Mouse (Mus musculus): Measurements from ENCODE around the gene Sec13.

Gene Sec13

DNA sequence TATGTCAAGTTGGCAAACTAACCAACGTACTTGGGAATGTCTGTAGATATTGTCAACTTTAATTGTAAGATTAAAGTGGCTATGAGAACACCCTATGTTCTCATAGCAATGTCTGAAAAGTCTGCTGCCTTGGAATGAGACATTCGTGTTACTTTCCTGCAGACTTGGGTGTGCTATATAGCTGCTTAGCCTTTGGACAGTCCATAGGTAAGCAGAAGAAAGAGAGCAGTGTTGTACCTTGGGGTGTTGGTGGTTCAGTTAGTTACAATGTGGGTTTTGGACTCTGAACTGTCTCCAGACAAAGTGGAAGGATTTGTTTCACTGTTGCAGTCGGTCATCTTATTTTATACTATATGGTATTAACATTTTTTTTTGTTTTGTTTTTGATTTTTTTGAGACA lies 27.8 kb downstream of the Sec13 start:
- DNase-seq (ENCODE audit: low spot score in 2 of 2): no peak

DNA sequence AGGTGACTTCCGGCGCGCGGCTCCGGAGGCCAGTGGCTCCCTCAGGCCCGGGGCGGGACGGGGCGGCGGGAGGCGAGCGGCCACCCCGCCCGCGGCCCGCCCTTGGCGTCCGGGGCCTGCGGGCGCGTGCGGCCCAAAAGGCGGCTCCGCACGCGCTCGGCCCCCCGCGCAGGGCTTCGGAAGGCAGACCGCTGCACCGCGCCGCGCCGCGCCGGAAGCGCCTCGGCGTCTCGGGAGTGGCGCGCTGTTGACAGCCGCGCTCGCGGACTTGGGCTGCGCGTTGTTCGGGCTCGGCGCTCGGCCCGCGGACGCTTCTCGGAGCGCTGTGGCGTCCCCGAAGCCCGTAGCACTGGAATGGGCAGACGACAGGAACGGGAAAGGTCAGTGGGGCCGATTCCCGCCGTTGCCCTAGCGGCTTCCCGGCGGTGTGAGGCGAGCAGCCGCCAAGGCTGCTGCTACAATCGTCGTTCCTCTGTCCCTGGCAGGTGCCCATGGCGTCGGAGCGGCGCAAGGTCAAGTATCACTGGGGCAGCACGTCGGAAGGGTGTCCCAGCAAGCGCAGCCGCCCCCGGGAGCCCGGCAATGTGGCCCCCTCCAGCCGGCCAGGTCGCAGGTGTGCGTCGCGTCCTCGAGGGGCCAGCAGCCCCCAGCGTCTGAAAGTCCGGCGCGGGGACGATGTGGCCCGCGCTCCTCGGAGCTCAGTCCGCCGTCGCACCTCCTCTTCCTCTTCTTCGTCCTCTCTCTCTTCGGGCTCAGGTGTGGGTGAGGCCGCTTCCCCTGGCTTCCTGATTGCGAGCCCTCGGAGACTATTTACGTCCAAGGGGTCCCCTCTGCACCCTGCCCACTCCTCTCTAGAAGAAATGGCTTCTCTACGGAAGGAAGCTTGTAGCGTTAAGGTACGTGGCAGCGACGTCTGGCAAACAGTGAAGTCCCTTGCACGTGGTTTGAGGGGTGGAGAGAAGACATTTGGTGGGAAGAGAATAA lies 43.0 kb downstream of the Sec13 start:
- peak; percentile 34 to 35 for DNase-seq (ENCODE audit: low spot score in 2 of 2)

DNA sequence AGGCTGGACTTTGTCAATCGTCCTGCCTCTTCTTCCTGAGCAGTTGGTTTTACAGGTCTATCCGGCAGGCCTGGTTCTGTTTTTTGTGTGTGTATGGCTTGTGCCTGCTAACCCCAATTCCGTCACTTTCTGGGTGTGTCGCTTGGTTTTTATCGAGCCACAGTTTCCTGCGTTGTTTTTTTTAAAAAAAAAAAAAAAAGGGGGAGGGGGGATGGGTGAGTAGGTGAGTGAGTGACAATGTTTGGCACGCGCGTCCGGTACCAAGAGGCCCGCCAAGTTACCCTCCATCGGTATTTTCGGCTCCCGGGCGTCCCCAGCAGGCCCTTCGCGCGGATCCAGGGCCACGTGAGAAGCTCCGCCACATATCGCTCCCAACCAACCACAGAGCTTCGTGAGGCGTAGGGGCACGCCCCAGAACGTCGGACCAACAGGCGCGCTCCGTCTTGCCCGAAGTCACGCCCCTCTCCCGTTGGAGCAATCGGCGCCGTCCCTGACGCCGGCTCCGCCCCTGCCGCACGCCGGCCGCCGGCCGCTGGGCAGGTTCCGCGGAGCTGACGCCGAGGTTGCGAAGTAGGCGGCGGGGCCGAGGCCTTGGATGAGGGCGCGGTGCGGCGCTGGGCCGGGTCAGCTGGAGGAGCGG lies 43.8 kb downstream of the Sec13 start, which contains the start of gene Tatdn2:
Gene Tatdn2 (plus strand): TSS at position 469 of the 640 bp plus-strand sequence.
- peak; percentile 99 for DNase-seq (ENCODE audit: low spot score in 2 of 2)

DNA sequence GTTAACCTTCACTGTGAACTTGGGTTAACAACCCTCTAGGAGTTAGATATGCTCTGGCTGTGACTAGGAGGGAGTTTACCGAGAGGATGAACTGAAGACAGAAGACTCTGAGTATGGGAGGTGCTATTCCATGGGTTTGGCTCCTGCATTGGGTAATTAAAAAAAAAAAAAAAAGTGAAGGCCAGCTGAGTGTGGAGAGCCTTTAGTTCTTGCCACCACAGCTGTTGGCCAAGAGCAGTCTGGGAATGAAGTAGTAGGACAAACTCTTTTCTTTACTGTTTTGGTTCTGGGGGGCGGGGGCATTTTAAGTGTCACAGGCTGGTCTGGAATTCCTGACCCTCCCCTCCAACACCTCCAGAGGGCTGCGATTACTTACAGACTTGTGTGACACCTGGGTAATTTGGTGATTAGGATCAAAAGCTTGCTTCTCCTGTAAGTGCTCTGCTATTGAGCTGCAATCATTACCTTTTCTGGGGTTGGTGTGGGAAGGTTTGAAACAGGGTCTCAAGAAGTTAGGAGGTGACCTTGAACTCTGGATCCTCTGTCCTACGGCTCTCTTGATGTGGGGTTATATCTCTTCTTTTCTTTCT lies 44.7 kb downstream of the Sec13 start:
- no peak for DNase-seq (ENCODE audit: low spot score in 2 of 2)

DNA sequence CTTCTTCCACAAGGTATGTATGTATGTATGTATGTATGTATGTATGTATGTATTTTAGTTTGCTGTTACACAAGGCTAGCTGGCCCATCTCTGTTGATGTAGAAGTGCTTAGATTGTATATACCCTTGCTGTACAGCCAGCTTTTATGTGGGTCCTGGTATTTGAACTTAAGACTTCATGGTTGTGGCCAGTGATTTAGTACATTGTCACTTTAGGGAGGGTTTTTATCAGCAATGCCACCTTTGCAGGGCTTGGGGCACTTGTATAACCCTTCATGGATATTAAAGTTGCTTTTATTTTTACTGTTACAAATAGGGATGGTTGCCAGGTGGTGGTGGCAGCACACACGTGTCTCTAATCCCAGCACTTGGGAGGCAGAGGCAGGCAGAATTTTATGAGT lies 45.3 kb downstream of the Sec13 start:
- DNase-seq (ENCODE audit: low spot score in 2 of 2): no peak

DNA sequence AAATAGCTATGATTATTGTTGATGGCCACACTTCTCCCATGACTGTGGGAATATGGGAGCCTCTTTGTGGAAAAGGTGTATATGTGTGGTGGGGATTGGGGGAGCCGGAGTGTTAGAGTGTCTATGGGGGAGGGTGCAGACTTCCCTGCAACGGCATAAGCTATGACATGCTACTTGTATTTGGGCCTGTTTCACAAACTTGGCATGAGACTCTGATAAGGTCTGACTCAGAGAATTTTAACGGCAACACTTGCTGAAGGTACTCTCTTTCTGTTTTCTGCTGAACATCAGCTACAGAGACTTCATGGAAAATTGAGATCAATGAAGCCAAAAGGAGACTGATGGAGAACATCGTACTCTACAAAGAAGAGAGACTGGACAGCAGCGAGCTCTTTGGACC lies 47.2 kb downstream of the Sec13 start:
- DNase-seq (ENCODE audit: low spot score in 2 of 2): no peak

DNA sequence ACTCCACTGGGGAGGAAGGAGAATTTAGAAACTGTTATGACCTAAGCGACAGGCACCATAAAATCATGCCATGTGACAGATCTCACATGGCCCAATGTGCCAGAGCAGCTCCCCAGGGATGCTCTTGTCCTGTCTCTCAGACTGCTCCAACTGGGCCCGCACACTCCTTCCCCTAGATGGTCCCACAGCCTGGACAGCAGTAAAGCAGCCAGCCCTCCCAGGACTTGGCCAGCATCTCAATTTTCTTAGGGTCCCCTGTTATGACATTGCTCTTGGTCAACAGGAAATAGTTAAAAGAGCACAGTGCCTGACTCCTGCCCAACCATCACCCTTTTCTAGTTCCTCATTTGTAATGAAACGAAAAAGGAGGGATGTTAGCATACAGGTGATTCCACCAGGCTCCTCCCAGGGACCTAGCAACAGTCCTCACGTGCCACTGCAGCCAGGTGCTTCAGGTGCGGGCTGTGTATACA lies 47.8 kb downstream of the Sec13 start:
- peak; percentile 38 to 53 for DNase-seq (ENCODE audit: low spot score in 2 of 2)

DNA sequence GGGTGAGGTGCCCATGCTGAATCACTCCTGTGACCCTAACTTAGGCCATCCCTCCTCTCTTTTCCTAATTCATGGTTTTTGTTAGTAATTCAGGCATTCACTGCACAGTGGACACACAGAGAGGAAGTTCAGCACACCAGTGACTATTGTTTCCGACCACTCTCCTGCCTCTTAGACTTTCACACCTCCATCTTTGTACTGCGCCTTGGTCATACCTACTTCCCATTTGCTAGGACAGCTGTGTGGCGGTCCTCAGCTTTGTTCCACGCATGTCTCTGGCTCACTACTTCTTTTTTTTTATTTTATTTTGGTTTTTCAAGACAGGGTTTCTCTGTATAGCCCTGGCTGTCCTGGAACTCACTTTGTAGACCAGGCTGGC lies 49.5 kb downstream of the Sec13 start:
- DNase-seq (ENCODE audit: low spot score in 2 of 2): no peak

DNA sequence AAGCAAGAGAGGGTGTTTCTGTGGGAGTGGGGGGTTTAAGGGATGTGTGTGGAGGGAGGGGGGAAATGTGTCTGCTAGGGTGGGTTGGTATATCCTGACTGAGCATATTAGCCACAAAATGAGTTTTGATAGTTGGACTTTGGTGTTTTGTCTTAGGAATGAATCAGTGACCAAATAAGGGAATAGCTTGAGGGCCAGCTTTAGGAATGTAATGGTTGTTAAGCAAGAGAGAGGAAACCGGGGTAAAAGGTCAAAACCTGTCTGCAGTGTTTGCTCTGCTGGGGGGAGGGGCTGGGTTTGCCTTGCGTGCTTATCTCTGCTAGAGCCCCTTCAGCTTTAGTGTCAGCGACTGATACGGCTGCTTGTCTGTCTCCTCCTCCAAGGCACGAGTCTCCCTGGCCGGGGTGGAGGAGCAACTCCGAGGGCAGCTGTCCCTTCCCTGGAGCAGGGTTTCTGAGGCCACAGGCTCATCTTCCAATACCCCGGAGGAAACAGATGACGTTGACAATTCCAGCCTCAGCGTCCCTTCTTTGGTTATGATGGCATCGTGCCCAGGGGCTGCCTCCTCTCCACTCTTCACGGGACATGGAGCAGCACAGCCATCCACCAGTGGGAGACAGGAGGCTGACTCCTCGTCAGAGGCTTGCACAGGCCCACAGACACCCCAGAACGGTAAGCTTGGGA lies 50.0 kb downstream of the Sec13 start:
- DNase-seq (ENCODE audit: low spot score in 2 of 2): peak; percentile 59 to 72

DNA sequence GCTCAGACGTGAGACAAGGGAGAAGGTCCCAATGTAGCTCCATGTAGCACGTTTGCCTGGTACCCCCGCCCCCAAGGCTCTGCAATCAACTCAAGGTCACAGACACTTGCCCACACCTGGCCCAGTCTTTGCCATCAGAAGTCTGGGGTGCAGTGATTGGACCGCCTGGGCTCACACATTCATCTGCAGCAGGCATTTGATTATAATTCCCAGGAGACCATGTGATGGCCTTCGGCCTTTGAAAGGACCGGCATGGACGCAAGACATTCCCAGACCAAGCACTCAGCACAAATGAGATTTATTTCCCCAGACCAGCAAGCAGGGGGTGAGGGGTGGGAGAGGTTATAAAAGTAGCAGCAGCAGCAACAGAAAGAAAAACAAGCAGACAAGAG lies 50.5 kb downstream of the Sec13 start:
- DNase-seq (ENCODE audit: low spot score in 2 of 2): no peak

DNA sequence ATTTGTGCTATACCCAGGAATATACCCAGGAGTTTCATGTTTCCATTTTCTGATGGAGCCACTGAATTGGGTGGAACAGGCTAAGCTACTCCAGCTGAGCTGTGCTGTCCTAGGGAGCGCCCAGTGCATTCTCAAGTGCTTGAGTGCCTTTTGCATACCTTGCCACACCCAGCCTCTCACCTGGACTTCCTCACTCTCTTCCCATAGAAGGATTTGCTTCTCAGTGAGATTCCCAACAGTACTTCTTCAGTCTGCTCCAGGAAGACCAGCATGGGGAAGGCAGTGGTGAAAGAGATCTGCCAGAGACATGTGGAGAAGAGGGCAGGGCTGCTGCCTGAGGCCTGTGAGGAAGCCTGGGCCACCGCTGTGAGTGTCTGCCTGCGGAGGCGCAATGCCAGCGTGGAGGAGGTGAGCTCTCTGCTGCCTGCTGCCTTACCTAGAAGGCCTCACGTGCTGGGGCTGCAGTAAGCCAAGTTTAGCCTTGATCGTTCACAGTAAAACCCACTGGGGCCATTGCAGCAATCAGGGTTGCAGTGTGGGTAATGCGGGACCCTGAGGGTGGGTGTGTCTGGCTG lies 53.9 kb downstream of the Sec13 start:
- no peak for DNase-seq (ENCODE audit: low spot score in 2 of 2)

DNA sequence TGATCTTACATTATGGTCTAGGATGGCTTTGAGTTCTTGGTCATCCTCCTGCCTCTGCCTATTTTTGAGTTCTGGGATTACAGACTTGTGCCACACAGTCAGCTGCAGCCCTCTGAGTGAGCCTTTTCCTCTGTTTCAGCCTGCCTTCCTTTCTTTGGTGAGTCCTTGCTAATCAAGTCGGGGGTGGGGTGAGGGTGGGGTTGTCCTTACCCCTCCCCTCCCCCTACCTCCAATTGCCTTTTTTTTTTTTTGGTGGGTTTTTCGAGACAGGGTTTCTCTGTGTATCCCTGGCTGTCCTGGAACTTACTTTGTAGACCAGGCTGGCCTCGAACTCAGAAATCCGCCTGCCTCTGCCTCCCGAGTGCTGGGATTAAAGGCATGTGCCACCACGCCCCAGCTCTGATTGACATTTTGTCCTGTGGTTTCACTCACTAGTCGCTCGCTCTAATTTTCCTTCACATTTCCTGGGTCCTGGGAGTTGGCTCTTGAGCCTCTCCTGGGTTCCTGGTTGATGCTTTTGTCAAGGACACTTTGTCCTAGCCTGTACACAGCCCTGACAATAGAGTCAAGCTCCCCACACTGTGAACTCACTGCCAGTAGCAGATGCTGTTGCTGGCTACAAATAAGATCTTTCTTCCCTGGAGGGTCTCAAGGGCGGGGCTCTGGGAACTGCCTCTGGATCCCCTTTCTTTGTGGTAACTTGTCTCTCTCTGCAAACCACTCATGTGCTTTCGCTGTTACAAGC lies 57.3 kb downstream of the Sec13 start:
- DNase-seq (ENCODE audit: low spot score in 2 of 2): no peak

DNA sequence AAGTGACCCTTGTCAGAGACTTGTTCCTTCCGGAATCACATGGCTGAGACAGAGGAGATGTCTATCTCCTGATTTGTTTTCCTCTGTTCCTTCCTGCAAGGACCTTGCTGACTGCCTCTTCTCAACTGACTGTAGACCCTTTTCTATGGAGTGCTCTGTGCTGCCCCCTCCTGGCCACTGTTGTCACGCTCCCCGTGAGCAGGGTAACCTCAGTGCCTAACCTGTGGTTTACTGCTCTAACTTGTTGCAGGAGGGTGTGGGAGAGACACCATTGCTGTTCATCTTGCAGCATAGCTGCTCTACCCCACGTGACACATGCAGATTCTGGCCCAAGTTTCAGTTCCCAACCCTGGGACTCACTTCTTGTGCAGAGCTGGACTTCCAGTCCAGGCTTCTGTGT lies 59.3 kb downstream of the Sec13 start:
- DNase-seq (ENCODE audit: low spot score in 2 of 2): peak; percentile 84 to 88

DNA sequence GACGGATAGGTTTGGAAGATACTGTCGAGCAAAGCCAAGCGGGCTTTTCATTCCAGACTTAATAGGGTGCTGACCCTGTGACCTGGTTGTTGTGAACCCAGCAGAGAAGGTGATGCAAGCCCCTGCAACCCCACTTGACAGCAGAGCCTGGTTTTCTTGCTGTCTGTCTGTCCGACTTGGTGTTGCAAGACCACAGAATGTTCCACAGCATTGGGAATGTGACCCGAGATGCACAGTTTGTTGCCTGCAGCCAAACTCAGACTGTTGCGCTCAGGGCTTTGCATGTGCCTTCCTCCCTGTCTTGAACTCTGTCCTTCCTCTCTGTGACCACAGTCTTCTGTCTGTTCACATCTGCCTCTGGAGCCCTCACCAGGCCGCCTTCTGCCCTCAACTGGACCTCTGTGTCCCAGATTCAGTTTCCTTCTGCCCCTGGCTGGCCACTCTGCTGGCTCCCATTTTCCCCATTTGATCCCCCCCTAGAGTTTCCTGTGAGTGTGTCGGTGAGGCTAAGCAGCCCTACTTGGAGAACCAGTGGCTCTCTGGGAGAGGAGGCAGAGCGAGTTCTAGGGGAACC lies 60.5 kb downstream of the Sec13 start:
- DNase-seq (ENCODE audit: low spot score in 2 of 2): no peak

DNA sequence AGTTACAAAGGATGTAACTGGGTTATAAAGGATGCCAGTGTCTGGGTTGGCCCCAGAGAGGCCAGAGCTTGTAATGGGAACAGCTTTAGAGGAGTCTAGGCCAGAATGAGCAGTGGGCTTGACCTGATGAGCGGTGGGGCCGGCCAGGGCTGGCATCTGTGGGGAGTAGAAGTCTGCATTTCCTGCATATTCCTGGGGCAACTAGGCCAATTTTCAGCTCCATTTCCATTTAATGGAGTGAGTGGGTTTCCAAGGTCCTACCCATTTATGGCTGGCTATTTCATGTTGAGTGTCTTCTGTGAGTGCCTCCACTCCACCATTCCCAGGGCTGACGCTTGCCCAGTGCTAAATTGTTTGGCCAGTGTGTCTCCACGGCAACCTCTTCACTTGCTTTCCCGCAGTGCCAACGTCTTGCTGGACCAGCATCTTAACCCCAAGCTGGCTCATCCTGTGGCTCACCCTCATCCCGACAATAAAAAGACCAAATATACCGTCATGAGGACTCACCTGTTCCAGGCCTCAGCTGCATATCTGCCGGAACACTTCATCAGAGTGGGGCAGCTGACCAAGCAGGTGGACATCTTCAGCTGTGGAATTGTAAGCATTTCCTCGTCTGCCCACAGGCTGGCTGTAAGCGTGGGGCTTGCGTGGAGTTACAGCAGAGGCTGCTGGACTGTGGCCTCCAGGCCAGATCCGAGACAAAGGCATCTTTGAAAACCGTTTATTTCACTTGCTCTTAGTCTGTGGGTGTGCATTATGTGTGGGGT lies 62.1 kb downstream of the Sec13 start:
- DNase-seq (ENCODE audit: low spot score in 2 of 2): no peak

Measured in spleen, postnatal 36 days (tissue).